Mouse (Mus musculus): Measurements from ENCODE around the gene Gm20458.

The Gm20458 gene

GRCm38 (mm10) chr2:164460745-164461551 lies at the start of gene Gm20458:
Gene Gm20458 (plus strand): TSS chr2:164460967.
- in situ Hi-C loops (cut with MboI, MseI), result no loop called here

- in situ Hi-C loops (cut with MboI, MseI), result no loop called here
Measured at GRCm38 (mm10) chr2:164414167-164414566, 46.6 kb upstream of the Gm20458 start.

- in situ Hi-C loops (cut with MboI, MseI), result no loop called here
Measured at GRCm38 (mm10) chr2:164414581-164414980, 46.2 kb upstream of the Gm20458 start.

GRCm38 (mm10) chr2:164417198-164417597 lies 43.6 kb upstream of the Gm20458 start:
- in situ Hi-C loops (cut with MboI, MseI), result no loop called here

GRCm38 (mm10) chr2:164418308-164418875 lies 42.4 kb upstream of the Gm20458 start:
- in situ Hi-C loops (cut with MboI, MseI), result no loop called here

GRCm38 (mm10) chr2:164419489-164419888 lies 41.3 kb upstream of the Gm20458 start:
- in situ Hi-C loops (cut with MboI, MseI), result no loop called here

- in situ Hi-C loops (cut with MboI, MseI), result loop anchor here (10.0 kb wide), 1 partner anchor 303 kb away; no protein-coding TSS in a partner anchor
Measured at GRCm38 (mm10) chr2:164421306-164421705, 39.5 kb upstream of the Gm20458 start.

GRCm38 (mm10) chr2:164421979-164422378 lies 38.8 kb upstream of the Gm20458 start:
- in situ Hi-C loops (cut with MboI, MseI), result loop anchor here (10.0 kb wide), 1 partner anchor 303 kb away; no protein-coding TSS in a partner anchor

- in situ Hi-C loops (cut with MboI, MseI), result loop anchor here (10.0 kb wide), 1 partner anchor 302 kb away; no protein-coding TSS in a partner anchor
Measured at GRCm38 (mm10) chr2:164422675-164423393, 37.9 kb upstream of the Gm20458 start.

GRCm38 (mm10) chr2:164423464-164423863 lies 37.3 kb upstream of the Gm20458 start:
- in situ Hi-C loops (cut with MboI, MseI), result loop anchor here (10.0 kb wide), 1 partner anchor 301 kb away; no protein-coding TSS in a partner anchor

GRCm38 (mm10) chr2:164424406-164424805 lies 36.4 kb upstream of the Gm20458 start:
- in situ Hi-C loops (cut with MboI, MseI), result loop anchor here (10.0 kb wide), 1 partner anchor 300 kb away; no protein-coding TSS in a partner anchor

GRCm38 (mm10) chr2:164425401-164425800 lies 35.4 kb upstream of the Gm20458 start:
- in situ Hi-C loops (cut with MboI, MseI), result loop anchor here (10.0 kb wide), 1 partner anchor 299 kb away; no protein-coding TSS in a partner anchor

- in situ Hi-C loops (cut with MboI, MseI), result loop anchor here (10.0 kb wide), 1 partner anchor 299 kb away; no protein-coding TSS in a partner anchor
Measured at GRCm38 (mm10) chr2:164426121-164426520, 34.6 kb upstream of the Gm20458 start.

GRCm38 (mm10) chr2:164426952-164427351 lies 33.8 kb upstream of the Gm20458 start:
- in situ Hi-C loops (cut with MboI, MseI), result loop anchor here (10.0 kb wide), 1 partner anchor 298 kb away; no protein-coding TSS in a partner anchor

GRCm38 (mm10) chr2:164428451-164428850 lies 32.3 kb upstream of the Gm20458 start:
- in situ Hi-C loops (cut with MboI, MseI), result loop anchor here (10.0 kb wide), 1 partner anchor 296 kb away; no protein-coding TSS in a partner anchor

GRCm38 (mm10) chr2:164429881-164430615 lies 30.7 kb upstream of the Gm20458 start:
- in situ Hi-C loops (cut with MboI, MseI), result loop anchor here (10.0 kb wide), 1 partner anchor 295 kb away; no protein-coding TSS in a partner anchor

- in situ Hi-C loops (cut with MboI, MseI), result no loop called here
Measured at GRCm38 (mm10) chr2:164430697-164431096, 30.1 kb upstream of the Gm20458 start.

- in situ Hi-C loops (cut with MboI, MseI), result no loop called here
Measured at GRCm38 (mm10) chr2:164431676-164432465, 28.9 kb upstream of the Gm20458 start.

GRCm38 (mm10) chr2:164432541-164433191 lies 28.1 kb upstream of the Gm20458 start:
- in situ Hi-C loops (cut with MboI, MseI), result no loop called here
